21 mouse cellular contexts compared by ENCODE assay signal in the genomic region with DNA sequence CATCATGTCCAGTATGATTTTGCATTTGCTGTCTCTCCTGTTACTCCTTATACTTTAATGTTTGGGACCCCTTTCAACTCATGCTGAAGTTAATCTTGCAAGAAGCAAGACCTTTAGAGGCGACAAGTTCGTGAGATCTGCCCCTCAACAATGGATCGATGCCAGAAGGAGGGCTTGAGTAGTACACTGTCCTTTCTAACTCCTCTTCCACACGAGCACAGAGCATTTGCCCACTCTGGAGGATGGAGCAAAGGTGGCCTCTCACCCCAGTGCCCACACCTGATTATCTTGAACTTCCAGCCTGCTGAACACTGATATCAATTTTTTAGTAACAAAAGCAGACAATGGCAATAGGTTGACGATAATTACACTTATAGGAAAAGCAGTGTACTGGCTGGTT.
"Had no signal": no experiment of that assay in that cellular context is flagged by ENCODE, and none has a peak within 500 bp of the region (broad histone marks: within the 10 kb centered on the region; RNA-seq: fewer than 3 reads in every experiment).

No protein-coding gene starts in this region.

- DNase-seq: heart, postnatal 10 days; heart, postnatal 14 days; heart, postnatal 36 days; kidney, adult 11 months; kidney, adult 18-20 months; kidney, adult 2 months; kidney, adult 8-10 months; kidney, adult 9 months; kidney, postnatal 10 days; kidney, postnatal 14 days; kidney, postnatal 25 days; kidney, postnatal 36 days; kidney, postnatal 4 days; layer of hippocampus, adult 9-11 months; layer of hippocampus, postnatal 36 days had no signal

- ATAC-seq: hindbrain, embryonic 16.5 days; hindbrain, postnatal 0 days; inflammation-experienced regulatory T-cells, adult 6 months; intestine, embryonic 15.5 days; intestine, embryonic 16.5 days; intestine, postnatal 0 days had no signal
